Mouse (Mus musculus) stomach, postnatal 0 days (tissue): Measurements from ENCODE around the gene Lrrc25.

Source experiments
- CTCF ChIP-seq: IDR thresholded peaks from 2 replicates; pipeline ENCODE4 v1.5.1; 2016; ENCODE audit warnings: antibody characterized with exemption, low read depth, mild to moderate bottlenecking, moderate library complexity
- EP300 ChIP-seq: optimal IDR thresholded peaks from 2 replicates; pipeline ENCODE3; 2016; ENCODE audit warnings: antibody characterized with exemption

DNA sequence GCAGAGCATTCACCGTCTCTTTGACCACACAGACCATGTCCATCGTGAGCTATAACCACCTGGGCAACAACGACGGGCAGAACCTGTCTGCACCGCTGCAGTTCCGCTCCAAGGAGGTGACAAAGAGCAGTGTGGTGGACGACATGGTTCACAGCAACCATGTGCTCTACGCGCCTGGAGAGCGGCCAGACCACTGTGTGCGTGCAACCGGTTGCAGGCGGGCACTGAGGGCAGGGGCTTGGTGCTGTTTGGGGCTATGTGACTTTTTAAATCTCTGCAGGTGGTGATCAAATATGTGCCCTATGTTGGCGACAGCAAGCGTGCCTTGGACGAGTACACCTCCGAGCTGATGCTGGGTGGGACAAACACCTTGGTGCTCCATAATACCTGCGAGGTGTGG is 19.7 kb upstream of the Lrrc25 start:
- TF ChIP-seq CTCF = no peak
- TF ChIP-seq EP300 = no peak
